Mouse (Mus musculus): ENCODE measurements around the gene Morn5.
A peak's percentile ranks its signal among the peaks of the same experiment; 100 is the strongest.

Morn5 gene

DNA sequence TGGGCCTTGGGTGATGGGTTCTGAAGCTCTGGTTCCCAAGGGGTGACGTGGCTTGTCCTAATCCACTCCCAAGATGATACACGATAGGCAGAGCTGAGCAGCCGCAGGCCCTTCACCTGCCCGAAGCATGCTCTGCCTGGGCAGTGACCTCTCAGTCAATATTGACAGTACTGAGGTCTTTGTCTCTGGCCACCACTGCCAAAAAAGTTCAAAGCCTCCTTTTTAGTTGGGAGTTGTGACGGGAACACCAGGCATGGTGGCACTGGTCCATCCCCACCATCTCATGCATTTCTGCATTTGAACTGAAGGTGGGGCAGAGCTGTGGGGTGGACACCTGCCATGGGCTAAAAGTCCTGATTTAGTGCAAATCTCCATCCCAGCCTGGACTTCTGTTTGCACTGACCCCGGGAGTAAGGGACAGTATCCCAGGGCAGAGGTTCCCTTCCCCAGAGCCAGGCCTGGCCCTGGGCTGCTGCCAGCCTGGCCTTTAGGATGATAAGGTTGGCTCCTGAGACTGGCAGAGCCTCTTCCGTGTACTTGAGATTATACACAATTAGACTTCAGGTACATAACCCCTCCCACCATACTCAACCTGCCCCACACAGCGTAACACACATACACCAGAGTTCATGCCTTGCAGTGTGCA is 22.5 kb downstream of the Morn5 start:
- DNase-seq (ENCODE audit: low spot score in 2 of 2): no peak

DNA sequence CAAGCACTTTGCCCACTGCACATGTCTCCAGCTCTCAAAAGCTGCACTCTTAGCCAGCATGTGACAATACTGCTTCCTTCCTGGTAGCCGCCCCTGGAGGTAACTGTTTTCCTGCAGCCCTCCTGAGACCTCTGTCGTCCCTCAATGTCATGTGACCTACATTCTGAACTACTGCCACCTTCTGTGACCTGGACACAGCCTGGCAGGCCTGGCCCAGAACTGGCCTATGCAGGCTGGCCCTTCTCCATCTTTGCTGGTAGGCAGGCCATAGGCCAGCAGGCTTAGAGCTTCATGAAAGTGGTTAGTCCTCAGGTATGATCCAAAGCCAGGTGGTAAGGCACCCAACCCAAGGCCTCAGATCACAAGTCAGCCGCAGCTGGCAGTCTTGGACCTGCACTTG is 24.5 kb downstream of the Morn5 start:
- no peak for DNase-seq (ENCODE audit: low spot score in 2 of 2)

DNA sequence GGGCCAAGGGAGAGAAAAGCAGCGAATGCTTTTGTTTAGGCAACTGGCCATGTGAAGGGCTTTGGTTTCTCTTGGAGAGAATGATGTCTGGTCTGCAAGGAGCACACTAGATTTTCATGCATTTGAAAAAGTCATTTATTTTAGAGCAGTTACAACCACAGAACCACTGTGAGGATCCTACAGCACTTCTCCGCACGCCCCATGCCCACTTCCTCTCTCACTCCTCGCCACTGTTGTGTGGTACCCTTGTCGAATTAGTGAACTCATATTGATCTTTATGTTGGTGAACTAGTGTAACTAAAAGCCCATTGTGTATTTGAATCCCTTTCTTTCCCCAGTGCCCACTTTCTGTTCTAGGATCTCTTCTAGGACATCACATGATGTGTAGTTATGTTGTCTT is 26.0 kb downstream of the Morn5 start:
- DNase-seq (ENCODE audit: low spot score in 2 of 2): no peak

DNA sequence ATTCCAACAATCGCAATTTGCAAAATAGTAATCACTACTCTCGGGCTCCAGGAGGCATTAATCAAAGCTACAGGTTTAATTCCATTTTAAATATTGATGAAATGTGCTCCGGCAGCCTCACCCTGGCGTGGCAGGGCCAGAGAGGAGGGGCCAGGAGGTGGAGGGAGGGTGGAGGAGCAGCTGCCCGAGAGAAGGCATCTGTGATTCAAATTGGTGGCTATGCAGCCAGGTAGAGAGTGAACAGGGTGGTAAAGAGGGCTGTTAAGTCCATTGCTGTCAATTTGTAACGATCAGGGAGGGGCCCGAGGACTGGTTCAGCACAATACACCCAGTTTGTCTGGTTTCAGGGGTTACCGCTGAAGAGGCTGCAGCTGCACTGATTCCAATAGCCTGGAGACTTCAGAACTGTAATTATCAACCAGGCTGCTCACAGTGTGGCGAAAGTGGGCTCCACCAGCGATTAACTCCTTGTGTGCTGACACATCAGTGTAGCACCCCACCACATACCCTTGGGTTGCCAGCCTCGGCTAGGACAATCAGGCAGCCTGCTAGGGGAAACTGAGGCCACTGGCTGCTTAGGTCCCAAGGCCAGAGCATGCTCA is 28.0 kb downstream of the Morn5 start:
- no peak for DNase-seq (ENCODE audit: low spot score in 2 of 2)

DNA sequence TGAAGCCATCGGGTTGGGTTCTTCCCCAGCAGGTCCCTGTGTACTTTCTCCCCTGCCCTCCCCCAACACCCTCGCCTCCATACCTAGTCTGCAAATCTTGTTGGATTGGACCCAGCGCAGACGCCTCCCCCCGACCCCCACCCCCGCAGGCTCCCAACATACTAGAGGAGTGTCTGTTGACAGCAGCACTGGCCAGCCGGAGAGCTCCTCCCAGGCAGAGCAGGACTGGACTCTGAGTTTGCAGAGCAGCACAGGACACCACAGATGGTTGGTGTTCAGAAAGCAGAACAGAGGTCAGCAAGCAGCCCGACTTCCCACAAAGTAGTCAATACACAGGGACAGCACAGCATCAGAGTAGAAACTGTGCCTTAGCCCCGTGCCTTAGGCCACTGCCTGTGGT is 32.2 kb downstream of the Morn5 start:
- DNase-seq (ENCODE audit: low spot score in 2 of 2): no peak

DNA sequence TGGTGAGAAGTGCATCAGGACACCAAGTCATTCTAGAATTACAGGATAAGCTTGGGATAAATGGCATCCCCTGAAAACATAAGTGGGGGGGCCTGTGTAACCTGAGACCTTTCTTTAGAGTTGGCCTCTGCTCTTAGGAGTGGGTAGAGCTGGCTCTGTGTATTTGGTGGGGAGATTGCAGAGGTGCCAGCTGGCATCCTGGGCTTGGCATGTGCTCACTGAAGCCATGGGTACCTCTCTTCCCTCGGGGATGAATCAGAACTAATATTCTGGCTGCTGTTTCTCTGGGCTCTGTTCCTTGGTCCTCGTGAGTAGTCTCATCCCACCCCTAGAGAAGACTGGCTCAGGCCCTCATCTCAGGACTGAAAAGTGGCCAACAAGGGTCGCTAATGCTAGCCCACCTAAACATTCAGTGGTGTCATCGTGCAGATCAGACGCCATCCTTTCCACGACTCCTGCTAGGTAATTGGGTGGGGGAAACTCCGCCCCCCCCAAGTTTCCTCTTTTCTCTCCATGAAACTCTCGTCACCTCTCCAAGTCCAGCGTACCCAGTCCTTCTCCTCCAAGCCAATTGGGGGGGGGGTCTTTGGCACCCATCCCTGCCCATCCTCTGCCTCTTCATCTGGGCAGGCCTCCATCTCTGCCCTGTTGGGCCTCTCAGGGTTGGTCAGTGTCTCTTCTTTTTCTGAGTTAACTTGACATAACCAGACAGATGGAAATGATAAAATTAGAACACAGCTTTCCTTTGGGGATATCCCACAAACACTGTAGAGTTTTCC is 33.7 kb downstream of the Morn5 start:
- DNase-seq (ENCODE audit: low spot score in 2 of 2): no peak

DNA sequence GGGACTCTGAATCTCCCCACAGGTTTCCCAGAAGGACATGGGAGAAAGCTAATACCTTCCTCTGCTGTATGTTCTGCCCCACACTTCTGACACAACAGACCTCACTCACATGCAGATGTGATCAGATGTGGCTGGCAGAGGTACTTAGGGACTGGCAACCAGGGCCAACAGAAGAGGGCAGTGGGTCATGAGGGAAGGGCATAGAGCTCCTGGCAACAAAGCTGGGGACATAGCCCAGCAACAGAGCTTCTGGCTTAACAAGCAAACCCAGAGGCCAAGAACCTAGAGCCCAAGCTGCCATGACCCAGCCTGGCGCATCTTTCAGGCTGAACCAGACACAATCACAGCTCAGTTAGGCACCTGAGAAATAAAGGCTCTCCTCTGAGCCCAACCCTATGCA is 35.8 kb downstream of the Morn5 start:
- no peak for DNase-seq (ENCODE audit: low spot score in 2 of 2)

DNA sequence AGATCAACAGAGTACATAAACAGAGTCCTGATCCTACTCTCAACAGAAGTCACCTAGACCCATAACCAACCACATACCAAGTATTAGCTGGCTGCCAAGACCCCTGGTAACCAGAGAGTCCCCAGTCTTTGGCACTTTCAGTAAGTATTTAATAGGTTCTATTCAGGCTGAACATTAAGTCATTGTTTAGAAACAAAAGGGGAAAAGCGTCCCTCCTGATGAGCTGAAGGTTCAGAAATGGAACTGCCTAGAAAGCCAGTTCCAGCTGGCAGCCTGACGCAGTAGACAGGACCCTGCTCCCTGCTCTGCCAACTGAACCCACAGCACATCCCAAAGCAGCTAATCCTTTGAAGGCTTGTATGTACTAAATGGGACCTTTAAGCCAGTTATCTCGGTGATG is 39.9 kb downstream of the Morn5 start:
- no peak for DNase-seq (ENCODE audit: low spot score in 2 of 2)

DNA sequence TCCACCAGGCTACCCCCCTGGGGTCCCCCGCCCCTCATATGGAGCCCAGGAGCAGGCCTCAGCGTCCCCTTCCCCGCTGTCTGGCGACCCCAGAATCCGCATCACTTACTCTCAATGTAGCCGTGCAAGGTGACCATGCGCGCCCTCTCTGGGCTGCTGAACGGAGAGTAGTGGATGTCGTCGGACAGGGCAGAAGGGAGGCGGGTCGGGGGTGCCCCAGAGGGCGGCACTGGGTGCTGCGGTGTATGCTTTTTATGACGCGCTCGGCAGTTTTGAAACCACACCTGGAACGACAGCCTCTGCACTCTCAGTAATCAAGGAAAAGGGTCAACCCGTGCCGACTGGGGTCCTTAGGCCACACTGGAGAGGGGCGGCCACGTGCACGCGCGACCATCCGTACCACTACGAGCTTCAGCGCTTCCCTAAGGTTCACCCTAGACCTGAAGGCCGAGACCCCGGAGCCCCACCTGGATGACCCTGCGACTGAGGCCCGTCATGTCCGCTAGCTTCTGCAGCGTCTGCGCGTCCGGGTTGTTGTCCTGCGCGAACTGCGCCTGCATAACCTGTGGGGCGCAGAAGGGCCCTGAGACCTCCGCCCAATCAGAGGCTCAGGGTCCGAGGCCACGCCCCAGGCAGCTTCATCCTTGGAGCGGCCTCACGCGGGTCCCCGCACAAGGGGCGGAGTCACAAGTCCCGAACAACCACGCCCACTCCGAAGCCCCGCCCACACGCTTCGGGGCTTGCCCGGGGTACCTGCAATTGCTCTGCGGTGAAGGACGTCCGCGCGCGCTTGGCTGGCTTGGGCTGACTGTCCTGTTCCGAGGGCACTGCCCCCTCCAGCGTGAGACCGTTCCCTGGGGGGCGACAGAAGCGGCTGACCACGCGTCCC is 41.8 kb downstream of the Morn5 start:
- DNase-seq (ENCODE audit: low spot score in 2 of 2): peak; percentile 32 to 48

DNA sequence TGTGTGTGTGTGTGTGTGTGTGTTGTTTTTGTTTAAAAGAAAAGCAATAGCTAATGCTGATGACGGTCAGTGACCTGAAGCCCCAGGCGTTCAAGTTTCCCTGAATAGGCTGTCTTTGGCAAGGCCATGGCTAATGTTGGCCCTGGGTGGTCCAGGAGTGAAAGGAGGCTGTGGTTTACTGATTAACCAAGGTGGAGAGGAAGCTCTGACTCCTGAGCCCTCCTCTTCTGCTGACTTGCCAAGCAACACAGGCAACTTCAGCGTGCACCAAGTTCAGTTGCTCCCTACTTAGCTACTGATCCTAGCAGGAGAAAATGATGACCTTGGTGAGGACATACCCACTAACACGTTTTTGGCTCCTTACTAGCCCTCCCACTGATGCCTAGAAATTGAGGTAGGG is 43.5 kb downstream of the Morn5 start:
- DNase-seq (ENCODE audit: low spot score in 2 of 2): no peak

DNA sequence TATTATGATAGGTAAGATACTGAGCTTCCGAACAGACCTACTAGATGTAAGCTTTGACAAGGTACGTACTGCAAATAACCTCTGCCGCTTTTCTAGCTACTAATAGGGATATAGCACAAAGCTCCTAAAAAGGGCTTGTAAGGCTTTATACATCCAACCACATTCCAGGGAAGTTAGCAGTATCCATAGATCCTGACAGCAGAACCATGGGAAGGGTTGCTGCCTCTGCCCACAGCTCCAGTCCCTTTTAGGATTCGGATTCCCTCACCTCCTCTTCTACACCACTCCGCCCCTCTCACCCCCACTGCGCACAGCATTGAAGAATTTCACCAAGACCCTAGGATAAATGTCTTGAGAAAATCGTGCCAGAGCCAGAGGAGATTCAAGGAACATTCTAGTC is 44.0 kb downstream of the Morn5 start:
- DNase-seq (ENCODE audit: low spot score in 2 of 2): no peak

DNA sequence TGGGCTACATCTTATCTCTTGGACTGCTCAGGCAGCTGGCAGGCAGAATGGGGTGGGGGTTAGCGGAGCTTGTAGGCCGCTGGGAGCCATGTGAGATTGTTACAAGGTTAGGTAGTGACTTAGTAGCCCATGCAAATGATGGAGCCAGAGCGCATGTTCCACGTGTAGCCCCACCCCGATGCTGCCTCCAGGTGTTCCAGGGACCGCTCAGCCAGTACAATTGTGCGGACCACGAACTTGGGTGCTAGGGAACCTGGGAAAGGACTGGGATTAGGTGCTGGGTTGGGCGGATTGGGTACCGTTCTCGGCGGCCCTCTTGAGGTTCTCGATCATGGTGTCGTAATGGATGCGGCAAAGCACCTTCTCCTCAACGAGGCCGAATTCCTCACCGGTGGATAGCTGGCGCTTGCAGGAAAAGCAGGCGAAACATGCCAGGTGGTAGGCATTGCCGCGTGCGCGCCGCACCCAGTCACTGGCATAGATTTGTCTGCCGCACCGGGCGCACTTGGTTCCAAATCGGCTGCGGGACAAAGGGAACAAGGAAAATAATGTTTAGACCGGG is 44.7 kb downstream of the Morn5 start:
- DNase-seq (ENCODE audit: low spot score in 2 of 2): no peak

DNA sequence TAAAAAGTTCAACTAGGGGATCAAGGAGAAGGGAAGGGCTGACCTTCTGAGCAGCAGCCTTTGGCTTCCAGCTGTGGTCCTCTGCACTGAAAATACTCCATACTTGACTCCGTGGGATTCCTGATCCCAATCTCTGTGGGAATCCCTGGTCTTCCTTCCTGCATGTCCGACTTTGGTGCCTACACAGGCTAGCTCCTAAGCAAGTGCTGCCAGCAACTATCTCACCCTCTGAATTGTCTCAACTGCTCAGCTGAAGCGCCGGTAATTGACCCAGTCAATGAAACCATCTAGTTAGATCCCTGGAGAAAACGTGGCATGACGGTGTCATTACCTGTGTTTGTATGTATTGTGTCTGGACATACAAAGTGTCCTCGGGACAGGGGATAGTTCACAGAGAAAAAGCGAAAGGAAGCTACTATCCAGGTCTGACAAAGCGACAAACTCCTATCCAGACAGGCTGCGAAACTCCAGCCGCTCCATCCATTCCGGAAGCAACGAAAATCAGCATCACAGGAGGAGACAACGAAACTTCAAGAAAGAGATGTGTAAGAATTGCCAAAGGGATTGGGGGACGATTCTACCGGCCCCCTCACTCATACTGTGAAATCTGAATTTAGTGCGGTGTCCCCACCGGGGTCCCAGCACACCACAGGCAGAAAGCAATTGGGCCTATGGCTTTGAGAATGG is 48.0 kb downstream of the Morn5 start:
- no peak for DNase-seq (ENCODE audit: low spot score in 2 of 2)

DNA sequence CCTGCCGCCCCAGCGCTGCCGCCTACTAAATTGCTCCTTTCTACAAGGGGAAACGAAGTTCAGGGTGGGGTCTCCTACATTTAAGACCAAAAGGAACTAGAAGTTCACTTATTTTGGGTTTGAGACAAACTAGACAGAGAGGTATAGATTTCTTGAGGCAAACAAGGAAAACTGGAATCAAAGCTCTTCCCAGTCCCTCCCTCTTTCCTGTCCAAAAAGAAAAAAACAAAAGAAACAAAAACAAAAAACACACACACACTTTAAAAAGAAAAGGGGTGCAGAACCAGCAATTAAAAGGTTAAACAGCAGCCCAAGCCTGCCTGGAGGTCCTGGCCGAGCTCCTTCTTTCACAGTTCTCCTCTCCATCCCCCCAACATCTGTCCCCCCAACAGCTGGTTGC is 48.8 kb downstream of the Morn5 start:
- DNase-seq (ENCODE audit: low spot score in 2 of 2): no peak

DNA sequence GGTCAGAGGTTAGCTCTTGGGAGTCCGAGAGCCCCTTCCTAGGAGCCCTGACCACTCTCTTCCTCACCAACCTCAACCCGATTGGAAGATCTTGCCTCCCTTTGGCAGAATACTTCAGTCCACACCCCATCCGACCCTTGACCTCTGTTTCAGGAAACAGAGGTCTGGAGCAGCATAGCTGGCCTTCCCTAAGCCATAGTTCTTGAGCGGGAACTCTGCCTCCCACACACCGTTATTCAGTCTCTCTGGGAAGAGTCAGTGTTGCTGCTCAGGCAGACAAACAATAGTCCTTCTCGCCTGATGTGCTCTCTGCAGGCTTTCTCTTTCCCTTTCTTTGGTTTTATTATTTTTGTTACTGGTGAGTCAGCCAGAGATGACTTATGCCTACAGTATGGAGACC is 50.5 kb downstream of the Morn5 start:
- no peak for DNase-seq (ENCODE audit: low spot score in 2 of 2)

DNA sequence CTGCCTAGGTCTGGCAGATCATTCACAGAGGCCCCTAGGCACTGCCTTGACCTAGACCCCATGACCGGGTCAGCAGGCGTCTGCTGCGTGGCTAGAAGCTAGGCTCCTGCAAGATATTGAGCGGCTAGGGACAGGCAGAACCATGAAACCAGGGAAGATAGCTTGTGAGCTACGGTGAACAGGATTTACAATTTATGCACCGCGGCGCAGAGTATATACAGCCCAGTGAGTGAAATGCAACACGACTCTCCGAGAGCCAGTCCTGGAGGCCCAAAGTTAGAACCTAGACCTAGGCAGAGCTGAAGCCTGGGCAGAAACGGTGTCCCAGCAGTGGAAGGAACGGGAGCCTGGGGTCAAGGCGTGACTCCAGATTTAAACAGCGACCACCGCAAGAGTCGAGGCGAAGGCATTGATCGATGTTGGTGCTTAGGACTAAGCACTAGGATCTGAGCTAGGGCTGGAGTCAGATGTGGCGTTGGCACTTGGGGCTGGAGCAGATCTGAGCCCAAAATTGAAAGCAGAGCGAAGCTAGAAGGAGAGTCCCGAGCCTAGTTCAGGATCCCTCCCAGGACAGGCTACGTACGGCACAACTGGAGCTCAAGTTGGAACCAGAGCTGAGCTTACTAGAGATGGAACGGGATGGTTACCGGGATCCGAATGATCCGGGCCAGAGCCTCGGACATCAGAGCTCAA is 52.8 kb downstream of the Morn5 start:
- no peak for DNase-seq (ENCODE audit: low spot score in 2 of 2)

DNA sequence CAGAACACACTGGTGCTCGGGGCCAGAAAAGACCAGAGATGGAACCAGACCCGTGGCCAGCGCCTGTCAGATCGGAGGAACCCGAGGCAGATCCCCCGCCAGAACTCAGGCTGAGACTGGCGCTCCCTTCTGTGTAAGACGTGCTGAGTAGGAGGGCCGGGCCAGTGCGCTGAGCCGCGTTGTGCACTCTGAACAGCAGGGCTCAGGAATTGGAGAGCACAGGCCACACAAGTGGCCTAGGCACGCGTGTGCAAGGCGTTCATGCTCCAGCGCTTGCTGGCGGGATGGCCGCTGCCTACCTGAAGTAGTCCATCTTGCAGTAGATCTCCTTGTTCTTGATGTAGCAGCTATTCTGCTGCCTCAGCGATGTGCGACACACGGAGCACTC is 53.3 kb downstream of the Morn5 start:
- DNase-seq (ENCODE audit: low spot score in 2 of 2): no peak

DNA sequence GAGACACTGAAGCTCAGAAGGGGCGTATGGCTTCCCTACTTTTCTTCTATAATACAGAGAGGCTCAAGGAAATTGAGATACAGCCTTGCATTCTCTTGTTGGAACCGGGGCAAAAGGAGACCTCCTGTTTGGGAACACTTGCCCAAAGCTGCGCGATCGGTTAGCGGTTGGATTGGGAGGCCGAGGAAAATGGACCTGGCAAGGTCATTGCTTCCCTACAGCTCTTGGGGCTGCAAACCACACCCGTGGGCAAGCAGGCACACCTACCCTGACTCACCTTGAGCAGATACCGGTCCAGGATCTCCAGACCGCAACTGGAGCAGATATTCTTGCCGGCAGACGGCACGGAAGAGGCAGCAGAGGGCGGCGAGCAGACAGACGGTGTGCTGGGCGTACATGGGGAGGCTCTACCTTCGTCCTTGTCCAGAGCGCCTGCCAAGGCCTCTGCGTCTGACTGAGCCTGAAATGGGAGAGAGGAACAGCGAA is 53.9 kb downstream of the Morn5 start:
- DNase-seq (ENCODE audit: low spot score in 2 of 2): no peak

DNA sequence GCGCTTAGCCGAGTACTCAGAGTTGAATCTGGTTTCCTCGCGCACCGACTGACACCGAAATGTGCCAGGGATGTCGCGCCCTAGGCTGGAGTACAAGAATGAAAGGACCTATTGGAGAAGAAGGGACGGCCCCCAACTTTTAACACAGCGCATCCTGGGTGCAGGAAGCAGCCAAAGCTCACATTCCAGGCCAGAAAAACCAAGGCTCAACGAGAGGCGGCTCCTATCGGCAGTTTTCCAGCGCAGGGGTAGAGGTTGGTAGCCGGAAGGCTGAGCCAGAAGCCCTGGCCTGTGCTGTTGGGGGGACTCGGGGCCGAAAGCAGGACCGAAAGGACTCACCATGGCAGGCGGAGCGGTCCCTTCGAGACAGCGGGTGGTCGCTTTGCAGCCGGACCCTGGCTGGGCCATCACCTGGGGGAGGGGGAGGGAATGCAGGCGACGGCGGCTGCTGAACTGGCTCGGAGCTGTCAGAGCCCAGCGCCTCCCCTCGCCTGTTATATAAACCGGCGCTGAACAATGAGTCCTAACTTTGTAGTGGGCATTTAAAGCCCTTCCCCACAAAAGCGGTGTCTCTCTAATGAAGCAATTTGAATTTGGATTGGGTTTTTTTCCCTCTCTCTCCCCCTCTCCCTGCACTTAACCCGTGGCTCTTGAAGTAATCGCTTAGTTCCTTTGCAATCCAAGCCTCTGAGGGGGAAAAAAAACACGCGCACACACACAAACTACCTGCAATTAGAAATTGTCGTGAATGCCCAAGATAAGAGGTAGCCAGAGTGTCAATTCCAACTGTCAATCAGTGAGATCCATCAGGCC is 54.5 kb downstream of the Morn5 start:
- no peak for DNase-seq (ENCODE audit: low spot score in 2 of 2)

Data from natural killer cell, adult 2 months (primary cell).